Mouse (Mus musculus): ENCODE data around the gene Mapk8. TPM values are rescaled to one million over a fixed set of nuclear protein-coding genes. Genes with fewer than 3 reads are reported as not detected.

The Mapk8 gene
- polyA plus RNA-seq (2015; fragmentation: Nextera tagmentation; extraction: Ambion mirVana): 3.5 and 4.2 TPM in 2 replicates

DNA sequence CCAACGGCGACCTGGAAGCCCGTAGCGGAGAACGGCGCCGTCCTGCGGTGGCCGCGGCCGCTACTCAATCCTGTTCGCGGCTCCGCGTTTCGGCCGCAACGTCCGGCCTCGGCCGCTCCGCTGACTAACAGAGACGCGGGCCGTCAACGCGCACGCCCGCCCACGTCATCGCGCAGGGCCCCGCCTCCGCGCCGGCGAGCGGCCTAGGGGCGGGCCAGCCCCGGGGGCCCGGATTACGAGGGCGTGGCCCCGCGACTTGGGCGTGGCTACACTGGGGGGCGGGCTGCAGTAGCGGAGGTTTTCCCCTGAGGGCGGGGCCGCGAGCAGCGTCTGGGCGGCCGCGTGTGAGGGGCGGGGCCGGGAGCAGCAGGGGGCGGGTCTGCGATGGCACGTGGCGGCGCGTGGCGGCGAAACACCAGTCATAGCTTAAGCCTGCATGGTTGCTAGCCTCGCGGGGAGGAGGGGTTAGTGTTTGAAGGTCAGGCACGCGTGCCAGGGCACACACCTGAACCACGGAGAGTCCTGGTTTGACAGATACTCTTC, at the start of gene Mapk8:
TSS of gene Mapk8 (minus strand) at position 132 of the 543 bp plus-strand sequence.
- Histone ChIP-seq H3K9ac (ENCODE audit: low read depth, low read length) (peak within 1 kb of the TSS; percentile 79), H3K4me1 (ENCODE audit: control insufficient read depth, low read depth, low read length) (peaks cover 3% of the 10 kb centered on the region), H3K36me3 (ENCODE audit: control insufficient read depth, insufficient read depth) (no peaks in the 10 kb centered on the region), H3K27ac (ENCODE audit: low read length) (peak within 1 kb of the TSS; percentile 82), H3K4me3 (ENCODE audit: low read depth, low read length) (peak within 1 kb of the TSS; percentile 89), H3K4me2 (ENCODE audit: low read depth, low read length) (peak within 1 kb of the TSS; percentile 88), H3K27me3 (ENCODE audit: control insufficient read depth, insufficient read depth, low read depth, low read length) (no peaks in the 10 kb centered on the region), H3K9me3 (replicated peaks; ENCODE audit: control insufficient read depth, low read length) (no peaks in the 10 kb centered on the region)
- peak; percentile 98 for ATAC-seq (ENCODE audit: low read depth)
- under 1% methylated on average over 66 of the region's 70 CpGs for WGBS (ENCODE audit: insufficient replicate concordance)

GRCm38 (mm10) chr14:33495226-33495625, 48.3 kb upstream of the Mapk8 start:
- ATAC-seq (ENCODE audit: low read depth): no peak
- Histone ChIP-seq H3K4me2 (ENCODE audit: low read depth, low read length) (no peak overlapping the region), H3K4me1 (ENCODE audit: control insufficient read depth, low read depth, low read length) (no peaks in the 10 kb centered on the region), H3K27ac (ENCODE audit: low read length) (no peak overlapping the region), H3K36me3 (ENCODE audit: control insufficient read depth, insufficient read depth) (no peaks in the 10 kb centered on the region), H3K4me3 (ENCODE audit: low read depth, low read length) (no peak overlapping the region), H3K9me3 (replicated peaks; ENCODE audit: control insufficient read depth, low read length) (no peaks in the 10 kb centered on the region), H3K9ac (ENCODE audit: low read depth, low read length) (no peak overlapping the region), H3K27me3 (ENCODE audit: control insufficient read depth, insufficient read depth, low read depth, low read length) (no peaks in the 10 kb centered on the region)
- WGBS (ENCODE audit: insufficient replicate concordance): 55% methylated on average over 4 of the region's 4 CpGs

DNA sequence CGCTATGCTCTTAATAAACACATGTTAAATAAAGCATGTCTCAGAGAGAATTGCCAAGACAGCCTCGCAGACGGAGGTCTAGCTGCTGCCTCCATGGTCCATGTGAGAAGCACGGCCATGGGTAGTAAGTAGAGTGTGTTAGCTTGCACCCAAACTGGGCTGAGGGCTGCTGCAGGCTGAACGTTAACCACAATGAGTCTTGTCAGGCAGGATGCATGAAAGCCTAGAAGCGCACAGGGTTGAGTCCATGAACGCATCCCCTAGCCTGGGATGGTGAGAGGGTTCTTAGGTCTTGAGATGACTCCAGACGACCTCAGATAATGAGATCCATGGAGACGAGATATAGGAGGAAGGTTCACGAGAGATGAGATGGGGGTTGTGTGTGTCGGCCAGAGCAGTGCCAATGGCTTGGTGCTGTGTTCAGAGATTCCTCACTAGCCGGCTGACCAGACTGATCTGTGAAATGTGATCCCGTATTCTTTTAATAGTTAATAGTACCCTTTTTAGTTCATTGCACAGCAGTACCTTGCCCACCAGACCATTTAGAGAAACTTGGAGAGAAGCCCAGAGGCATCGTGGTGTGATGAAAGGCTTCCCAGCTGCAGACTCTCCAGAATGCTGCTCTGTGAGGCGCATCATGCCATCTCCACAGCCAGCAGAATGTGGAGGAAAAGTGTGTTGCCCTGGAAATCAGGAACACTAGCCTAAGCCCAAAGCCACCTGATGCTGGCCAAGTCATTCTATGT, 41.0 kb upstream of the Mapk8 start:
- no peaks in the 10 kb centered on the region for H3K9me3 ChIP-seq (replicated peaks; ENCODE audit: control insufficient read depth, low read length)
- no peaks in the 10 kb centered on the region for H3K4me1 ChIP-seq (ENCODE audit: control insufficient read depth, low read depth, low read length)
- no peaks in the 10 kb centered on the region for H3K36me3 ChIP-seq (ENCODE audit: control insufficient read depth, insufficient read depth)
- no peak overlapping the region for H3K27ac ChIP-seq (ENCODE audit: low read length)
- no peak overlapping the region for H3K4me2 ChIP-seq (ENCODE audit: low read depth, low read length)
- no peak overlapping the region for H3K9ac ChIP-seq (ENCODE audit: low read depth, low read length)
- no peaks in the 10 kb centered on the region for H3K27me3 ChIP-seq (ENCODE audit: control insufficient read depth, insufficient read depth, low read depth, low read length)
- WGBS (ENCODE audit: insufficient replicate concordance): 68% methylated on average over 15 of the region's 15 CpGs
- no peak for ATAC-seq (ENCODE audit: low read depth)
- no peak overlapping the region for H3K4me3 ChIP-seq (ENCODE audit: low read depth, low read length)

- 69% methylated on average over 3 of the region's 3 CpGs for WGBS (ENCODE audit: insufficient replicate concordance)
- no peaks in the 10 kb centered on the region for H3K36me3 ChIP-seq (ENCODE audit: control insufficient read depth, insufficient read depth)
Measured at GRCm38 (mm10) chr14:33481991-33482390, 35.0 kb upstream of the Mapk8 start.

DNA sequence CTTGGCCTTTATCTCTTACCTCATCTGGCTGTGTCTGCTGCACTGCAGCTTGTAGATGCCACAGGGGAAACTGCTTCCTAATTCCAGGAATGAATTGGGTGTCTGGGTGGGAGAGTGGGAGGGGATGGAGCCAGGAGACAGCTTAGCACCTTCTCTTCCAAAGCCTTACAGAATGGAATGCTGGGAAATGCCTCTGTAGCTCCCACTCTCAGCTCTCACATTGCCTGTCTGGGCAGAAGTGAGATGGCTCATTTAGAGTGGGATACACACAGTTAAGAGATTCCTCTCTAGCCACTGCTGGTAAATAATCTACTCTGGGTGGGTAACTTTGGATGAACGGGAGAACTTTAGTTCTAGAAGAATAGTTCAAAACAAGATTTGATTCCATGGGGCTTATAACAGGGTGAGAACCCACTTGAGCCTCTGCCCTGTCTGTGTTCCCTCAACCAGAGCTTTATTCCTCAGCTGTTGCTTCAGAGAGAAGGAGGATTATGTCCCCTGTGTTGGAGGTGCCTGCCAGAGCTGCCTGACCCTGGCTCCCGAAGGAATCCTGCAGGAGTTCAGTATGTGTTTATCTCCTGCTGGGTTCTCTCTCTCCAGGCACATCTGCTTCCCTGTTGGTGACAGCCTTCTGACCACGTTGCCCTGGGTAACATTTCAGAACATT, 29.3 kb upstream of the Mapk8 start:
- H3K36me3 ChIP-seq (ENCODE audit: control insufficient read depth, insufficient read depth): no peaks in the 10 kb centered on the region
- H3K27ac ChIP-seq (ENCODE audit: low read length): no peak overlapping the region
- WGBS (ENCODE audit: insufficient replicate concordance): 17% methylated on average over 3 of the region's 3 CpGs
- no peaks in the 10 kb centered on the region for H3K27me3 ChIP-seq (ENCODE audit: control insufficient read depth, insufficient read depth, low read depth, low read length)
- no peak overlapping the region for H3K9ac ChIP-seq (ENCODE audit: low read depth, low read length)
- H3K4me2 ChIP-seq (ENCODE audit: low read depth, low read length): no peak overlapping the region
- H3K9me3 ChIP-seq (replicated peaks; ENCODE audit: control insufficient read depth, low read length): no peaks in the 10 kb centered on the region
- no peak overlapping the region for H3K4me3 ChIP-seq (ENCODE audit: low read depth, low read length)
- no peak for ATAC-seq (ENCODE audit: low read depth)
- H3K4me1 ChIP-seq (ENCODE audit: control insufficient read depth, low read depth, low read length): no peaks in the 10 kb centered on the region

More at GRCm38 (mm10) chr14:33481991-33482390, 35.0 kb upstream of the Mapk8 start:
- Histone ChIP-seq H3K9me3 (replicated peaks; ENCODE audit: control insufficient read depth, low read length) (no peaks in the 10 kb centered on the region), H3K27me3 (ENCODE audit: control insufficient read depth, insufficient read depth, low read depth, low read length) (no peaks in the 10 kb centered on the region), H3K4me1 (ENCODE audit: control insufficient read depth, low read depth, low read length) (no peaks in the 10 kb centered on the region), H3K9ac (ENCODE audit: low read depth, low read length) (no peak overlapping the region), H3K27ac (ENCODE audit: low read length) (no peak overlapping the region), H3K4me3 (ENCODE audit: low read depth, low read length) (no peak overlapping the region), H3K4me2 (ENCODE audit: low read depth, low read length) (no peak overlapping the region)
- no peak for ATAC-seq (ENCODE audit: low read depth)

- H3K9me3 ChIP-seq (replicated peaks; ENCODE audit: control insufficient read depth, low read length): no peaks in the 10 kb centered on the region
- H3K4me2 ChIP-seq (ENCODE audit: low read depth, low read length): no peak overlapping the region
- ATAC-seq (ENCODE audit: low read depth): no peak
- H3K4me3 ChIP-seq (ENCODE audit: low read depth, low read length): no peak overlapping the region
- no peak overlapping the region for H3K9ac ChIP-seq (ENCODE audit: low read depth, low read length)
- H3K36me3 ChIP-seq (ENCODE audit: control insufficient read depth, insufficient read depth): no peaks in the 10 kb centered on the region
- H3K4me1 ChIP-seq (ENCODE audit: control insufficient read depth, low read depth, low read length): no peaks in the 10 kb centered on the region
- no peaks in the 10 kb centered on the region for H3K27me3 ChIP-seq (ENCODE audit: control insufficient read depth, insufficient read depth, low read depth, low read length)
- 39% methylated on average over 2 of the region's 2 CpGs for WGBS (ENCODE audit: insufficient replicate concordance)
- H3K27ac ChIP-seq (ENCODE audit: low read length): no peak overlapping the region
Measured at GRCm38 (mm10) chr14:33474461-33474860, 27.5 kb upstream of the Mapk8 start.

DNA sequence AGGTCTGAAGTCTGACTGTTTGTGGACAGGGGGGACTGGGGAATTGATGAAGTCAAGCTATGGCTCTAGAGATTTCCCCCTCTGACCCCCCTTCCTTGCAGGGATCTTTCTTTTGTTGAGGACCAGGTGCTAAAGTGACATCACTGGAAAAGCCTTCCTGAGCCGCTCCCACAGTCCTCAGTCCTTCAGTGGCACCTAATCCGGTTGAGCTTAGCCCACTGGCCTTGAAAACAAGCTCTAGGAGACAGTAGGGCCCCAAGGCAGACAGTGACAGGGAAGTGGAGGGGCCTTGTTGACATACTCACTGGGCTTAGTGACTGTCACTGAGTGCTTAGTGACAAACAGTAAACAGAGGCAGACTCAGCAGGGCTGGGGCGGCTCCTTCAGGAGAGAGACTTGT, 24.4 kb upstream of the Mapk8 start, which contains the start of gene Frmpd2:
TSS of gene Frmpd2 (plus strand) at position 366 of the 400 bp plus-strand sequence.
- ATAC-seq (ENCODE audit: low read depth): no peak
- H3K4me2 ChIP-seq (ENCODE audit: low read depth, low read length): no peak within 1 kb of the TSS
- no peaks in the 10 kb centered on the region for H3K9me3 ChIP-seq (replicated peaks; ENCODE audit: control insufficient read depth, low read length)
- no peak within 1 kb of the TSS for H3K9ac ChIP-seq (ENCODE audit: low read depth, low read length)
- H3K27ac ChIP-seq (ENCODE audit: low read length): no peak within 1 kb of the TSS
- H3K36me3 ChIP-seq (ENCODE audit: control insufficient read depth, insufficient read depth): no peaks in the 10 kb centered on the region
- 38% methylated on average over 3 of the region's 3 CpGs for WGBS (ENCODE audit: insufficient replicate concordance)
- H3K4me1 ChIP-seq (ENCODE audit: control insufficient read depth, low read depth, low read length): no peaks in the 10 kb centered on the region
- H3K4me3 ChIP-seq (ENCODE audit: low read depth, low read length): no peak within 1 kb of the TSS
- H3K27me3 ChIP-seq (ENCODE audit: control insufficient read depth, insufficient read depth, low read depth, low read length): no peaks in the 10 kb centered on the region

DNA sequence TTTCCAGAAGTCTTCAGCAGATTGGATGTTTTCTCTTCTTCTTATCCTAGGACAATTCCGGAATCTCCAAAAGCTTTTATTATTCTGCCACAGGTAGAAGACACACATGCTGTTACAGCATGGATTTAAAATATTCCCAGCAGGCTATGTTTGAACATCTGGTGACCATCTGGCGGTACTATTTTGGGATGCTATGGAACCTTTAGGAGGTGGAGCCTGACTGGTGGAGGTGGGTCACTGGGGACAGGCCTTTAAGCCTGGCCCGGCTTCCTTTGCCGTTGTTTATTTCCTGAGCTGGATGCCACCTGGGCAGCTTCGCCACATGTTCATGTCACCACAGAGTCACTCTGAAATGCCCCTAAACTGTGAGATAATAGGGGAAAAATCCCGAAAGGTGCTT, 20.8 kb upstream of the Mapk8 start:
- no peaks in the 10 kb centered on the region for H3K4me1 ChIP-seq (ENCODE audit: control insufficient read depth, low read depth, low read length)
- no peak overlapping the region for H3K4me3 ChIP-seq (ENCODE audit: low read depth, low read length)
- no peak overlapping the region for H3K27ac ChIP-seq (ENCODE audit: low read length)
- H3K27me3 ChIP-seq (ENCODE audit: control insufficient read depth, insufficient read depth, low read depth, low read length): no peaks in the 10 kb centered on the region
- no peak for ATAC-seq (ENCODE audit: low read depth)
- WGBS (ENCODE audit: insufficient replicate concordance): 62% methylated on average over 6 of the region's 6 CpGs
- no peaks in the 10 kb centered on the region for H3K36me3 ChIP-seq (ENCODE audit: control insufficient read depth, insufficient read depth)
- no peak overlapping the region for H3K9ac ChIP-seq (ENCODE audit: low read depth, low read length)
- no peak overlapping the region for H3K4me2 ChIP-seq (ENCODE audit: low read depth, low read length)
- H3K9me3 ChIP-seq (replicated peaks; ENCODE audit: control insufficient read depth, low read length): no peaks in the 10 kb centered on the region

DNA sequence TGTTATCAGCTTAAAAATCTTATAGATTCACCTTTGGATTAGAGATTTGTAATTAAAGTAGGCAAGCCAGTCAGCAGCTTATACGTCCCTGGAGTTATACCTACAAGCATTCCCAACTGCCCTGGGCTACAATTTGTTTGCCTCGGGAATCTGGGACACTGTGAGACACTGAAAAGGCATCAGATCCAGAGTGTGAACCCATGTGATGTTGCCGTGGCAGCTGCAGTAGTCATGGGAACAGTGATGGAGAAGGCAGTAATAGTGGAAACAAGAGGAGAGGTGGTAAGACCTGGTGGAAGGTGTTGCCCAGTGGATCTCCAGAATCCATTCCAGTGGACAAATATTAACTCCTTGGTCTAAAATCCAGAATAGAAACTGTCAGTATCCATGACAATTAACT, 16.7 kb upstream of the Mapk8 start:
- Histone ChIP-seq H3K9me3 (replicated peaks; ENCODE audit: control insufficient read depth, low read length) (no peaks in the 10 kb centered on the region), H3K4me2 (ENCODE audit: low read depth, low read length) (no peak overlapping the region), H3K4me3 (ENCODE audit: low read depth, low read length) (no peak overlapping the region), H3K4me1 (ENCODE audit: control insufficient read depth, low read depth, low read length) (no peaks in the 10 kb centered on the region), H3K36me3 (ENCODE audit: control insufficient read depth, insufficient read depth) (no peaks in the 10 kb centered on the region), H3K27ac (ENCODE audit: low read length) (no peak overlapping the region), H3K27me3 (ENCODE audit: control insufficient read depth, insufficient read depth, low read depth, low read length) (no peaks in the 10 kb centered on the region), H3K9ac (ENCODE audit: low read depth, low read length) (no peak overlapping the region)
- no peak for ATAC-seq (ENCODE audit: low read depth)
- 46% methylated on average over 3 of the region's 3 CpGs for WGBS (ENCODE audit: insufficient replicate concordance)

Data from liver, embryonic 16.5 days (tissue).